Mouse (Mus musculus): ENCODE data around the gene Uevld. TPM values are rescaled to one million over a fixed set of nuclear protein-coding genes. Genes with fewer than 3 reads are reported as not detected.
A peak's percentile ranks its signal among the peaks of the same experiment; 100 is the strongest.

Gene Uevld
- total and polyA plus RNA-seq, 2 experiments = 2.7 to 9.8 TPM

- Histone ChIP-seq H3K4me1 (ENCODE audit: control insufficient read depth, insufficient read depth, low read length) (peaks cover 2% of the 10 kb centered on the region; the same call in 1 of the 2 replicates), H3K27me3 (ENCODE audit: control insufficient read depth, insufficient read depth, low read length) (no peaks in the 10 kb centered on the region), H3K79me2 (ENCODE audit: control insufficient read depth, insufficient read depth, low read length) (no peaks in the 10 kb centered on the region), H3K27ac (replicated peaks; ENCODE audit: insufficient read depth, low read depth, low read length) (no peak overlapping the region), H3K4me3 (ENCODE audit: insufficient read depth, low read depth, low read length) (no peak overlapping the region), H3K36me3 (ENCODE audit: control insufficient read depth, insufficient read depth, low read length) (no peaks in the 10 kb centered on the region), H3K9ac (ENCODE audit: low read depth, low read length) (no peak overlapping the region)
- DNase-seq (ENCODE audit: extremely low read depth, low read depth, low spot score) = peak; percentile 53
- WGBS = 2% methylated on average over 9 of the region's 9 CpGs
- TF ChIP-seq POLR2A (IDR thresholded peaks at IDR 0.05; ENCODE audit: extremely low read depth, insufficient read depth, low read length) = no peak
- peak; percentile 50; the same call in 1 of the 2 replicates for TF ChIP-seq CTCF (IDR thresholded peaks at IDR 0.05; ENCODE audit: low read depth, low read length)
Observed at GRCm38 (mm10) chr7:46962806-46963618, 4.7 kb upstream of the Uevld start.

GRCm38 (mm10) chr7:46962132-46962531, 3.8 kb upstream of the Uevld start:
- Histone ChIP-seq H3K36me3 (ENCODE audit: control insufficient read depth, insufficient read depth, low read length) (no peaks in the 10 kb centered on the region), H3K79me2 (ENCODE audit: control insufficient read depth, insufficient read depth, low read length) (no peaks in the 10 kb centered on the region), H3K27ac (replicated peaks; ENCODE audit: insufficient read depth, low read depth, low read length) (no peak overlapping the region), H3K9ac (ENCODE audit: low read depth, low read length) (no peak overlapping the region), H3K4me3 (ENCODE audit: insufficient read depth, low read depth, low read length) (no peak overlapping the region), H3K4me1 (ENCODE audit: control insufficient read depth, insufficient read depth, low read length) (peaks cover 6% of the 10 kb centered on the region), H3K27me3 (ENCODE audit: control insufficient read depth, insufficient read depth, low read length) (no peaks in the 10 kb centered on the region)
- TF ChIP-seq POLR2A (IDR thresholded peaks at IDR 0.05; ENCODE audit: extremely low read depth, insufficient read depth, low read length) = no peak
- TF ChIP-seq CTCF (IDR thresholded peaks at IDR 0.05; ENCODE audit: low read depth, low read length) = no peak
- DNase-seq (ENCODE audit: extremely low read depth, low read depth, low spot score) = no peak

- Histone ChIP-seq H3K79me2 (ENCODE audit: control insufficient read depth, insufficient read depth, low read length) (no peaks in the 10 kb centered on the region), H3K4me1 (ENCODE audit: control insufficient read depth, insufficient read depth, low read length) (peaks cover 7% of the 10 kb centered on the region), H3K9ac (ENCODE audit: low read depth, low read length) (no peak overlapping the region), H3K27ac (replicated peaks; ENCODE audit: insufficient read depth, low read depth, low read length) (no peak overlapping the region), H3K27me3 (ENCODE audit: control insufficient read depth, insufficient read depth, low read length) (no peaks in the 10 kb centered on the region), H3K4me3 (ENCODE audit: insufficient read depth, low read depth, low read length) (no peak overlapping the region), H3K36me3 (ENCODE audit: control insufficient read depth, insufficient read depth, low read length) (no peaks in the 10 kb centered on the region)
- 37% methylated on average over 3 of the region's 3 CpGs for WGBS
- no peak for DNase-seq (ENCODE audit: extremely low read depth, low read depth, low spot score)
- TF ChIP-seq POLR2A (IDR thresholded peaks at IDR 0.05; ENCODE audit: extremely low read depth, insufficient read depth, low read length) = no peak
- no peak for TF ChIP-seq CTCF (IDR thresholded peaks at IDR 0.05; ENCODE audit: low read depth, low read length)
Observed at GRCm38 (mm10) chr7:46960991-46961390, 2.7 kb upstream of the Uevld start.

GRCm38 (mm10) chr7:46958853-46959252, 526 bp upstream of the Uevld start:
- Histone ChIP-seq H3K27me3 (ENCODE audit: control insufficient read depth, insufficient read depth, low read length) (no peaks in the 10 kb centered on the region), H3K79me2 (ENCODE audit: control insufficient read depth, insufficient read depth, low read length) (no peaks in the 10 kb centered on the region), H3K9ac (ENCODE audit: low read depth, low read length) (no peak overlapping the region), H3K36me3 (ENCODE audit: control insufficient read depth, insufficient read depth, low read length) (peaks cover 7% of the 10 kb centered on the region), H3K4me3 (ENCODE audit: insufficient read depth, low read depth, low read length) (0 out of 2 replicates have a peak overlapping the region, but pooled peaks have one; percentile 43), H3K4me1 (ENCODE audit: control insufficient read depth, insufficient read depth, low read length) (peaks cover 7% of the 10 kb centered on the region), H3K27ac (replicated peaks; ENCODE audit: insufficient read depth, low read depth, low read length) (no peak overlapping the region)
- TF ChIP-seq CTCF (IDR thresholded peaks at IDR 0.05; ENCODE audit: low read depth, low read length) = no peak
- 25% methylated on average over 9 of the region's 9 CpGs for WGBS
- DNase-seq (ENCODE audit: extremely low read depth, low read depth, low spot score) = no peak

- Histone ChIP-seq H3K9ac (ENCODE audit: low read depth, low read length) (no peak overlapping the region), H3K79me2 (ENCODE audit: control insufficient read depth, insufficient read depth, low read length) (no peaks in the 10 kb centered on the region), H3K27me3 (ENCODE audit: control insufficient read depth, insufficient read depth, low read length) (no peaks in the 10 kb centered on the region), H3K36me3 (ENCODE audit: control insufficient read depth, insufficient read depth, low read length) (peaks cover 17% of the 10 kb centered on the region), H3K27ac (replicated peaks; ENCODE audit: insufficient read depth, low read depth, low read length) (no peak overlapping the region), H3K4me1 (ENCODE audit: control insufficient read depth, insufficient read depth, low read length) (no peaks in the 10 kb centered on the region; the same call in 1 of the 2 replicates), H3K4me3 (ENCODE audit: insufficient read depth, low read depth, low read length) (no peak overlapping the region)
- WGBS = 12% methylated on average over 4 of the region's 4 CpGs
- DNase-seq (ENCODE audit: extremely low read depth, low read depth, low spot score) = peak; percentile 69
- TF ChIP-seq POLR2A (IDR thresholded peaks at IDR 0.05; ENCODE audit: extremely low read depth, insufficient read depth, low read length) (no peak), CTCF (IDR thresholded peaks at IDR 0.05; ENCODE audit: low read depth, low read length) (peak; percentile 54; the same call in 1 of the 2 replicates)
Observed at GRCm38 (mm10) chr7:46935847-46936246, 22.5 kb downstream of the Uevld start.

- no peak overlapping the region for H3K9ac ChIP-seq (ENCODE audit: low read depth, low read length)
- H3K27ac ChIP-seq (replicated peaks; ENCODE audit: insufficient read depth, low read depth, low read length) = no peak overlapping the region
- H3K79me2 ChIP-seq (ENCODE audit: control insufficient read depth, insufficient read depth, low read length) = no peaks in the 10 kb centered on the region
- no peaks in the 10 kb centered on the region for H3K27me3 ChIP-seq (ENCODE audit: control insufficient read depth, insufficient read depth, low read length)
- peaks cover 10% of the 10 kb centered on the region for H3K36me3 ChIP-seq (ENCODE audit: control insufficient read depth, insufficient read depth, low read length)
- H3K4me3 ChIP-seq (ENCODE audit: insufficient read depth, low read depth, low read length) = no peak overlapping the region
- WGBS = 82% methylated on average over 8 of the region's 8 CpGs
- TF ChIP-seq CTCF (IDR thresholded peaks at IDR 0.05; ENCODE audit: low read depth, low read length) (no peak), POLR2A (IDR thresholded peaks at IDR 0.05; ENCODE audit: extremely low read depth, insufficient read depth, low read length) (no peak)
- no peaks in the 10 kb centered on the region; the same call in 1 of the 2 replicates for H3K4me1 ChIP-seq (ENCODE audit: control insufficient read depth, insufficient read depth, low read length)
- no peak for DNase-seq (ENCODE audit: extremely low read depth, low read depth, low spot score)
Observed at GRCm38 (mm10) chr7:46934788-46935187, 23.5 kb downstream of the Uevld start.

Measured in liver, adult 2 months (tissue).